Mouse (Mus musculus) cerebellum, postnatal 4 days (tissue): ENCODE measurements around the gene Traf7.

ENCODE experiments used
- DNase-seq, 2 experiments: peaks; one replicate each; pipeline ENCODE4 v3.0.0; 2022; ENCODE audit warnings: low spot score in 2 of 2, mixed read lengths in 1 of 2

The Traf7 gene

GRCm38 (mm10) chr17:24527723-24528559 is at the start of gene Traf7:
Gene Traf7 (minus strand): TSS chr17:24527938.
- peak; percentile 73 to 86 for DNase-seq

GRCm38 (mm10) chr17:24573811-24574210 is 46.1 kb upstream of the Traf7 start:
- DNase-seq: no peak

- no peak for DNase-seq
Measured at GRCm38 (mm10) chr17:24572651-24573245, 45.0 kb upstream of the Traf7 start.

GRCm38 (mm10) chr17:24569837-24570236 is 42.1 kb upstream of the Traf7 start:
- DNase-seq: no peak

- DNase-seq: no peak
Measured at GRCm38 (mm10) chr17:24567034-24567779, 39.5 kb upstream of the Traf7 start.

GRCm38 (mm10) chr17:24565792-24566191 is 38.1 kb upstream of the Traf7 start:
- DNase-seq: no peak

- no peak for DNase-seq
Measured at GRCm38 (mm10) chr17:24565092-24565491, 37.4 kb upstream of the Traf7 start.

GRCm38 (mm10) chr17:24564422-24564821 is 36.7 kb upstream of the Traf7 start:
- DNase-seq: no peak

- DNase-seq: no peak
Measured at GRCm38 (mm10) chr17:24563638-24564037, 35.9 kb upstream of the Traf7 start.

GRCm38 (mm10) chr17:24561592-24561991 is 33.9 kb upstream of the Traf7 start:
- DNase-seq: no peak

- DNase-seq: no peak
Measured at GRCm38 (mm10) chr17:24560301-24561028, 32.7 kb upstream of the Traf7 start.

- no peak for DNase-seq
Measured at GRCm38 (mm10) chr17:24559146-24559545, 31.4 kb upstream of the Traf7 start.

GRCm38 (mm10) chr17:24558600-24559099 is 30.9 kb upstream of the Traf7 start:
- DNase-seq: no peak

GRCm38 (mm10) chr17:24557091-24557490 is 29.4 kb upstream of the Traf7 start:
- no peak for DNase-seq

GRCm38 (mm10) chr17:24551050-24551444 is 23.3 kb upstream of the Traf7 start:
- no peak for DNase-seq

- peak; percentile 51 to 79 for DNase-seq
Measured at GRCm38 (mm10) chr17:24550416-24551049, 22.8 kb upstream of the Traf7 start.

GRCm38 (mm10) chr17:24549618-24550415 is 22.1 kb upstream of the Traf7 start, which contains the start of gene Pkd1:
Gene Pkd1 (plus strand): TSS chr17:24549834.
- peak; percentile 95 to 97 for DNase-seq

GRCm38 (mm10) chr17:24548921-24549617 is 21.3 kb upstream of the Traf7 start:
- DNase-seq: no peak

- DNase-seq: no peak
Measured at GRCm38 (mm10) chr17:24548435-24548834, 20.7 kb upstream of the Traf7 start.

GRCm38 (mm10) chr17:24546234-24546633 is 18.5 kb upstream of the Traf7 start:
- DNase-seq: no peak
